Mouse (Mus musculus) urinary bladder, postnatal 25 days (tissue): ENCODE results near the gene Slc30a3.
A peak's percentile ranks its signal among the peaks of the same experiment; 100 is the strongest.
"Not testable (repeated sequence)": the region's sequence is repeated elsewhere in the genome, so short reads cannot be mapped to it uniquely, and the experiment has no call there.

Source experiments
- DNase-seq: peaks from one replicate; pipeline ENCODE4 v3.0.0; 2022; ENCODE audit warnings: low spot score

Slc30a3 gene

GRCm38 (mm10) chr5:31048763-31049641 lies 59.0 kb downstream of the Slc30a3 start, which contains the start of gene Slc5a6:
TSS of gene Slc5a6 (minus strand) at chr5:31048924.
- peak; percentile 24 for DNase-seq

- DNase-seq = peak; percentile 98
These were observed 59.9 kb downstream of the Slc30a3 start, which contains the start of gene Atraid for GRCm38 (mm10) chr5:31047848-31048762. TSS of gene Atraid (plus strand) at chr5:31048312.

DNA sequence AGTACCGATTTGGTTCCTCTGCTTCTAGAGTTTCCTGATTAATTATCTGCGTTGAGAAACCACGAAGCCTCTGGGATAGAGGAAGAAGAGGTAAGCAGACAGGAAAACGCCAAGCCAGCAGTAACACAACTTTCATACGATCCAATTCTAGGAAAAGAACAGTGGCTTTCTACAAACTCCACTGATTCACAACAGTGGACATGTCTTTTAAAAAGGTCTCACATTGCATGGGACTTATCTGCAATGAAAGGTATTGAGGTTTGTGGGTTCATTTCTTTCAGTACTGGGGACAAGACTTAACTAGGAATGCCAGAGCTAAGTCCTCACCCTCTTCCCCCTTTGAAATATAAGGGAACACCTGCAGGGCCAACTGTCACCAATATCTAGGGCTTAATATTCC lies 61.0 kb downstream of the Slc30a3 start:
- DNase-seq = no peak

GRCm38 (mm10) chr5:31046416-31046815 lies 61.6 kb downstream of the Slc30a3 start:
- DNase-seq = no peak

GRCm38 (mm10) chr5:31038171-31038845 lies 69.7 kb downstream of the Slc30a3 start:
- no peak for DNase-seq

- not testable (repeated sequence) for DNase-seq
These were observed 71.5 kb downstream of the Slc30a3 start for GRCm38 (mm10) chr5:31036556-31036955.
